Comparison of ENCODE assay signal across 9 mouse cellular contexts in the genomic region with DNA sequence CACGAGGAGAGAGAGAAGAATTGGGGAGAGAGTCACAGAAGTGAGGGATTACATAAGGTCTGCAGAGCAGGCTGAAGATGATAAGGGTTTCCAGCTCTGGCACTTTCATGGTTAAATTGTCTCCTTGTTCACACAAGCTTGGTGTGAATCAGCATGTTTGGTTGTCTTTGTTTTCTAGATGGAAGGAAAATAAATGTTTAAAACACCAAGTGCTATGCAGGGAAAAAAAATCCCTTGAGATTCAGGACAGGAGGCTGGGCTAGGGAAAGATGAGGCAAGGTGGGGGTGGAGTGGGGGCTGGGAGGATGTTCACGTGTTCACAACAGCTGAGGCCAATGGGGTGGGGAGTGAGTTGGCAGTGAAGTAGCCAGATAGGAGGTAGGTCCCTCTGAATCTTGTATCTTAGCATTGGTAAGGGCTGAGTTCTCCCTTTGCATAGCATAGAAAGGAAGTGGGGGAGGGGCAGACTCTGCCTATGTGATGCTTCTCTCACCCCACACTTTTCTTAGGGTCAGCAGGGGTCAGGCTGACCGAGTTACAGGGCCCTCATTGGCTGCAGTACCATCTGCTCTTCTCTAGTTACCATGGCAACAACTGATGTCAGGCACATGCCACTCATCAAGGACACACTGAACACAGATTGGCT. TPM values are rescaled to one million over a fixed set of nuclear protein-coding genes. Genes with fewer than 3 reads are reported as not detected.
A peak's percentile ranks its signal among the peaks of the same experiment; 100 is the strongest.
DNase-seq lines count a peak whose midpoint lies in the region; ATAC-seq and TF ChIP-seq lines count a peak whose summit lies in the region.
"Had no signal": no experiment of that assay in that cellular context is flagged by ENCODE, and none has a peak within 500 bp of the region (broad histone marks: within the 10 kb centered on the region; RNA-seq: fewer than 3 reads in every experiment).

No protein-coding gene starts in this region.

- peak; percentile 89 for ATAC-seq in forebrain, embryonic 16.5 days

- peak; percentile 7 to 33 for DNase-seq in kidney, postnatal 4 days
- no peak for DNase-seq in kidney, adult 2 months
- DNase-seq in cerebellum, adult 18-20 months: peak; percentile 74 to 86
- DNase-seq in layer of hippocampus, postnatal 10 days (ENCODE audit: low spot score in 2 of 2): peak; percentile 62 to 67
- DNase-seq in midbrain, embryonic 10.5 days (ENCODE audit: low spot score): peak; percentile 79
- peak; percentile 79 for DNase-seq in telencephalon, adult 2 months (ENCODE audit: low read depth, low spot score)
- no peak for DNase-seq in spleen, adult 12 weeks (ENCODE audit: low spot score)

- H3K4me3 ChIP-seq in kidney, adult 2 months (ENCODE audit: insufficient read depth, low read depth, low read length): no peak overlapping the region
- peak overlapping the region; percentile 28 for H3K4me3 ChIP-seq in forebrain, embryonic 16.5 days (replicated peaks; ENCODE audit: low read length)
- H3K4me3 ChIP-seq in midbrain, embryonic 10.5 days: peak overlapping the region; percentile 41

- H3K36me3 ChIP-seq in kidney, adult 2 months (ENCODE audit: control insufficient read depth, insufficient read depth, low read length): peaks cover 3% of the 10 kb centered on the region; the same call in 1 of the 2 replicates
- H3K36me3 ChIP-seq in forebrain, embryonic 16.5 days (ENCODE audit: control insufficient read depth, insufficient read depth): no peaks in the 10 kb centered on the region
- H3K36me3 ChIP-seq in midbrain, embryonic 10.5 days: no peaks in the 10 kb centered on the region

- no peaks in the 10 kb centered on the region for H3K27me3 ChIP-seq in kidney, adult 2 months (replicated peaks; ENCODE audit: control insufficient read depth, insufficient read depth, low read length)
- H3K27me3 ChIP-seq in forebrain, embryonic 16.5 days (replicated peaks; ENCODE audit: control insufficient read depth, insufficient read depth, low read length): no peaks in the 10 kb centered on the region
- no peaks in the 10 kb centered on the region for H3K27me3 ChIP-seq in midbrain, embryonic 10.5 days (ENCODE audit: low read depth, poor library complexity, severe bottlenecking)

- no peaks in the 10 kb centered on the region for H3K9me3 ChIP-seq in forebrain, embryonic 16.5 days (ENCODE audit: control insufficient read depth, low read length)
- no peaks in the 10 kb centered on the region for H3K9me3 ChIP-seq in midbrain, embryonic 10.5 days (replicated peaks)

- no peak for TF ChIP-seq POLR2A in kidney, adult 2 months (IDR thresholded peaks at IDR 0.05; ENCODE audit: low read depth, low read length)

- TF ChIP-seq CTCF in kidney, adult 2 months (conservative IDR thresholded peaks at IDR 0.05; ENCODE audit: insufficient read depth, insufficient read length, low read depth, low read length): no peak

- H3K27ac ChIP-seq in kidney, adult 2 months (ENCODE audit: insufficient read depth, low read depth, low read length): no peak overlapping the region
- H3K27ac ChIP-seq in forebrain, embryonic 16.5 days (ENCODE audit: low read length): peak overlapping the region; percentile 76
- H3K27ac ChIP-seq in midbrain, embryonic 10.5 days (replicated peaks): peak overlapping the region; percentile 85
- H3K27ac ChIP-seq: macrophage had no signal

- 18% methylated on average over 3 of the region's 3 CpGs for WGBS in kidney, adult 2 months
- WGBS in forebrain, embryonic 16.5 days: 5% methylated on average over 3 of the region's 3 CpGs
- 4% methylated on average over 3 of the region's 3 CpGs for WGBS in midbrain, embryonic 10.5 days

- peak overlapping the region; percentile 27; the same call in 1 of the 2 replicates for H3K9ac ChIP-seq in forebrain, embryonic 16.5 days (replicated peaks; ENCODE audit: low read depth, low read length)

- no peaks in the 10 kb centered on the region for H3K4me1 ChIP-seq in kidney, adult 2 months (ENCODE audit: control insufficient read depth, insufficient read depth, low read length)
- H3K4me1 ChIP-seq in forebrain, embryonic 16.5 days (replicated peaks; ENCODE audit: control insufficient read depth, insufficient read depth, low read length): peaks cover 11% of the 10 kb centered on the region
- peaks cover 26% of the 10 kb centered on the region for H3K4me1 ChIP-seq in midbrain, embryonic 10.5 days

- H3K4me2 ChIP-seq in forebrain, embryonic 16.5 days (ENCODE audit: low read length): peak overlapping the region; percentile 42

RNA-seq across cellular contexts. Expression of a gene that starts 19.5 kb away (rescaled TPM):
- polyA plus RNA-seq in kidney, adult 2 months (2012; rRNA removed): 7.6 and 8.2 TPM in 2 replicates
- polyA plus RNA-seq in forebrain, embryonic 16.5 days (2015; fragmentation: Nextera tagmentation; extraction: Ambion mirVana): 216 and 262 TPM in 2 replicates
- 100 to 1,000 TPM; 301 to 317 TPM for total RNA-seq in layer of hippocampus, postnatal 10 days (2021)
- 38.1 and 61.6 TPM in 2 replicates for polyA plus RNA-seq in midbrain, embryonic 10.5 days (2016; fragmentation: Nextera tagmentation; extraction: Ambion mirVana)

RNA-seq across cellular contexts. Expression of a gene that starts 34.7 kb away (rescaled TPM):
- 26.0 and 28.3 TPM in 2 replicates for polyA plus RNA-seq in kidney, adult 2 months (2012; rRNA removed)
- polyA plus RNA-seq in forebrain, embryonic 16.5 days (2015; fragmentation: Nextera tagmentation; extraction: Ambion mirVana): 138 TPM in 2 replicates
- total RNA-seq in layer of hippocampus, postnatal 10 days (2021): 100 to 1,000 TPM in 1 of 2 experiments, 10 to 100 TPM in 1; 97.2 to 102 TPM
- 65.0 and 78.0 TPM in 2 replicates for polyA plus RNA-seq in midbrain, embryonic 10.5 days (2016; fragmentation: Nextera tagmentation; extraction: Ambion mirVana)

Comparison
In these comparisons a context has a peak if more than half of its experiments do, and no peak if none do; other contexts are left out.
1. DNase-seq: peak in kidney, postnatal 4 days (2 of 2), cerebellum, adult 18-20 months (2 of 2), layer of hippocampus, postnatal 10 days (2 of 2), midbrain, embryonic 10.5 days (single experiment) and telencephalon, adult 2 months (single experiment); none in kidney, adult 2 months (single experiment) and spleen, adult 12 weeks (single experiment).